Mouse (Mus musculus): ENCODE results near the gene Gm1604a. TPM values are rescaled to one million over a fixed set of nuclear protein-coding genes. Genes with fewer than 3 reads are reported as not detected.

Gene Gm1604a
- total RNA-seq, 2 experiments from 2014 or later = 1.2 TPM

Other genes starting within 250 kb of the Gm1604a start
- 10 to 100 TPM; 51.0 to 56.6 TPM for gene Ezr, start 242.8 kb upstream of the Gm1604a start, total RNA-seq (2021)
- 10 to 100 TPM; 34.3 to 34.7 TPM for gene Rsph3b, start 76.9 kb upstream of the Gm1604a start, total RNA-seq (2021)
- 10 to 100 TPM; 22.1 to 22.3 TPM for gene Tagap1, start 64.4 kb upstream of the Gm1604a start, total RNA-seq (2021)
- gene Rnaset2b, start 54.9 kb upstream of the Gm1604a start, total RNA-seq (2021) = 10 to 100 TPM; 41.0 to 49.7 TPM
- under 1 TPM; 0.34 to 0.36 TPM for gene Gm49721, start 46.7 kb upstream of the Gm1604a start, total RNA-seq (2021)
- gene Rps6ka2, start 144.5 kb downstream of the Gm1604a start, total RNA-seq (2021) = 10 to 100 TPM; 27.0 to 27.4 TPM